Mouse (Mus musculus): ENCODE data around the gene Fto.

GRCm38 (mm10) chr8:91323511-91323910 lies 10.2 kb downstream of the Fto start:
- no peak for TF ChIP-seq CTCF (IDR thresholded peaks at IDR 0.05; ENCODE audit: extremely low read depth, insufficient read depth, insufficient read length, insufficient replicate concordance)
- no peak for TF ChIP-seq POLR2A (IDR thresholded peaks at IDR 0.05; ENCODE audit: low read depth, low read length)
